Mouse (Mus musculus): ENCODE results near the gene Oard1.

The Oard1 gene

DNA sequence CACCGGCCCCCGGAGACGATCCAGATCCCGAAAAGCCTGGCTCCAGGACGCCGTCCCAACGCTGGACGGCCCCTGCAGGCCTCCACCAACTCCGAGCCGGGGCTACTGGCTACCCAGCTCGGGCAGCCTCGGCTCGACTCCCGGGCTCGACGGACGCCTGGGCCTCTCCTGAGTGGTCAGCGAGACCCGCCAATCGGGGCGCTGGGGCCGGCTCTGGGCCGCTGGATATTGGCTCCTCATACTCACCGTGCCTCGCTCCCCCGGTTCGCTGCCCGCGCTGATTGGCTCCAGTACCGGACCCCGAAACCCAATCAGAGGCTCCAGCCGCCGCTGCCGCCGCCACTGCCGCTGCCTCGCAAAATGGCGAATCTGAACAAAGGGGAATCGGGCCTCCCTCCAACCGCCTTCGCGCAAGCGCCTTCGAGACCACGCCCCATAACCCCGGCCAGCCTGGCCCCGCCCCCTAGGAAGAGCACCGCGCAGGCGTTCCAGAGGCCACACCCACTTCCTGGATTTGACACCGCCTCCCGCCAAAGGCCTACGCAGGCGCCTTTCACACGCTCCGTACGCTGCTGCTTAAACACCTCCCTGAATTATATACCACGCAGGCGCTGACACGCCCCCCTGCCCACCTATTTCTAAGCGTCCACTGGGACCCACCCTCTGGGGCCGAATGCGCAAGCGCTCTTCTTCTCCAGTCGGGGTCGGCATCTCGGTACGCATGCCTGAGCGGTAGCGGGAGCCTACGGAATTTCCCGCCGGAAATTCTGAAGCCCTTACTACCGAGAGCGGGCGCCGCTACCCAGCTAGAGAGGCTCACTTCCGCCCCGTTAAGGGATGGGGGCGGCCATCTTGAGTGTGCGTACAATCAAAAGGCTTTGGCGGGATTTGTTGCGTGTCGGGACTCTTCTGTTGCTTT, at the start of gene Oard1, which contains the start of gene Nfya:
Oard1 (plus strand) TSS at position 635 of the 919 bp plus-strand sequence.
Nfya (minus strand) TSS at position 527 of the 919 bp plus-strand sequence.
- DNase-seq = peak; percentile 100

DNA sequence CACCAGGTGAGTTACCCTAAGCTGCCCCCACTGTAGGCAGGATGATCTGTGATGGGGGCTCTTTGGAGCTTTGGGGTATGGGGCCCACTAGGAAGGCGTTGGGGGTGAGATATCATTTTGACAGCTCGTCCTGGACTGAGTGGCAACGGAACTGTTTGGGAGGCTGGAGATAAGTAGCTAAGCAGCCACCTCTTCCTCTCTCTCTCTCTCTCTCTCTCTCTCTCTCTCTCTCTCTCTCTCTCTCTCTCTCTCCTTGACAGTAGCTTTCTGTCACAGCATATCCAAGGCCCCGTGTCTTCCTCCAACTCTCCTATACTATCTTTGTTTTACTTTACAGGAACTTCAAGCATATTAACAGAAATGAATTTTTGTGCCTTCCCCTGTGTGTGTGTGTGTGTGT, 49.4 kb upstream of the Oard1 start:
- DNase-seq = no peak

DNA sequence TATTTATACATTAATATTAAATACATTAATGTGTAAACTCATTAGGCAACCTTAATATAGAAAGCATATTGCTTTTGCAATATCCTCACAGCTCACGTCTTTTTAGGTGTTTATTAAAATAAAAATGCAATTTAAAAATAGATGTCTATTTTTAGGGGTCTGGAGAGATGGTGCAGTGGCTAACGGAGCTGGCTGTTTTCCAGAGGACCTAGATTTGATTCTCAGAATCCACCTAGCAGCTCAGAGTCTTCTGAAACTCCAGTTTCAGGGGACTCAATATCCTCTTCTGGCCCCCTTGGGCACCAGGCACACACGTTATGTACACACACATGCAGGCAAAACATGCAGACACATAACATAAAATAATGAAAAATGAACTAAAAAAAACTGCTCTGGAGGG, 47.5 kb upstream of the Oard1 start:
- DNase-seq = no peak

DNA sequence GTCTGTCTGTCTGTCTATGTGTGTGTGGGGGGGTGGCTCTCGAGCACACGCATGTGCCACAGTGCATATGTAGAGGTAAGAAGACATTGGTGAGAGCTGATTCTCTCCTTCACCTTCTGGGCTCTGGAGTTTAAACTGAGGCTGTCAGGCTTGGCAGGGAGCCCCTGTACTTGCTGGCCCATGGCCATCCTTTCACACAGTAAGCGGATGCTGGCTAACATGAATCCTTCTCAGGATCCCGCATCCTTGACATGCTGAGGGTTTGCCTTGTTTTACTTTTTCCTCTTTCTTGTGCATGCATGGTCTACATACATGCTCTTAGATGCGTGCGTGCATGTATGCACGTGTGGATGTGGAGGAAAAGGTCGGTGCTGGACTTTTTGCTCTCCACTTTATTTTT, 46.8 kb upstream of the Oard1 start:
- DNase-seq = no peak

DNA sequence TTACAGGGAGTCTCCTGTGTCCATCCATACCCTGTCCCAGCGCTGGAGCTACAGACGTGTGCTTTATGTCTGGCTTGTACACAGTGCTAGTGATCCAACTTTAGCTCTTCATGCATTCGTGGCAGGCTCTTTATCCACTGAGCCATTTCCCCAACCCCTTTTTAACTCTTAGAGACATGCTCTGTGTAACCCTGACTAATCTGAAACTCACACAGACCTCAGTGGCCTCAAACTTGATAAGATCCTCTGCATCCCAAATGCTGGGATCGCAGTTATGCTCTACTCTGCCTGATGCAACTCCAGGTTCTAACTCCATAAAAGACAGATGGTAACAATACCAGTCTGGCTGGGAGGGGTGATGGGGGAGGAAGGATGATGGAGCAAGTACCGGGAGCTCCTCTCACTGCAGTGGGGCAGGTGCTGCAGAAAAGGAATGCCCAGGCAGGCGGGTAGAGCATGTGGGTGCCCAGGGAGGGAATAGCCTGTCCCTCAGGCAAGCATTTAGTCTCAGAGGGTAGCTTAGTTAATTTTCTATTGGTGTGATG, 46.3 kb upstream of the Oard1 start:
- no peak for DNase-seq

DNA sequence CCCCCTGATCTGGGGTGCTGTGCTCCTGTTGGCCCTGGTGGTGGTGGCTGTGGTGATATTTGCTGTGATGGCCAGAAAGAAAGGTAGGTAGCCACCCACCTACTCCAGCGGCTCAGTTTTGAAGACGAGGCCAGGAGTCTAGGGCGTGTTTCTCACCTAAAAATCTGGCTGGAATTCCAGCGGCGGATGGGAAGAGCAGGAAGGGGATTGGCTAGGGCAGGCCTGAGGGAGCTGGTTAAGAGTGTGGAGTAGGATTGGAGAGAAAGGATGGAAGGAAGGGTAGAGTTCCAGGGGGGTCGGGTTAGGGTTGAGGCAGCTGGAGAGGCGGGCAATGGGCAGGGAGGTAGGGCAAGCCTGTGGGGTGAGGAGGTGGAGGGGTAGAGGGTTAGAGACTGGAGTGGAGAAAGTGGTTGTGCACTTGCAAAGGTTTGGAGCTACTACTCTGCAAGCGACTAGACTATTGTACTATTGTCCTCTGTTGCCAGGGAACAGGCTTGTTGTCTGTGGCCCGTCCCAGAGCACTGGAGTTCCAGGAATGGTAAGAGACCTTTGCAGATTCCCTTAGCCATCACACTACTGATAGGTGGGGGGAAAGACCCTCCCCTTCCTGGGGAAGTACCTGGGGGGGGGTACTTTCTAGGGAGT, 44.2 kb upstream of the Oard1 start:
- no peak for DNase-seq

DNA sequence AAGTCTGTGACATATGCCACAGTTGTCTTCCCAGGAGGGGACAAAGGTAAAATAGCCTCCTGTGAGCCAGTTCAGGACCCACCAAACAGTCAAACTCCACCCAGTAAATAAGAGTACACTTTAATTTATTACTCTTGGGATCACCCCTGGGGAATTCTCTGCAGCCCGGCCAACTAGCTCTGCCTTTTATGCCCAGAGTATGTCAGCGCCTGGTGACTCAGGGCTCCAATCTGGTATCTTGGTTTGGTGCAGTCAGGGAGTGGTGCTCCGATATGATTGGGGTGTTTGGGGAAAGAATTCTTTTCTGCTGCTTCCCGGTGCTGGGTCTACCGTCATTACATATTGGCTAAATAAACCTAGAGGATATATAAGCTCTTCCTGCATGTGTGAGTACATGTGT, 43.0 kb upstream of the Oard1 start:
- no peak for DNase-seq

DNA sequence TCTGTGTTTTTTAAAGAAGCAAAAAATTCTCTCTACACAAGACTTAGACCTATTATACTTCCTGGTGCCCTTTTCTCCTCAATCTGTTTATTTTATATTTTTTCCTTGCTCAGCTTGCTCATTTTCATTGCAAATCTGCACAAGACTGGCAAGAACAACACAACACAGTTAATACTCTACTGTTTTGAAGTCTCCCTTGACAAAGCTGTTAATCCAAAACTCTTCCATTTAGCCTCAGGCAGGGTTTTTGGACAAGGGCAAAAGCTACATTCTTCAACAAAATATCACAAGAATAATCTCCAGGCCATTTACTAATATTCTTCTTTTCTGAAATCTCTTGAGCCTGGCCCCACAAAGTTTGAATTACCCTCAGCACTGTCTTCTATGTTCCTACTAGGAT, 38.2 kb upstream of the Oard1 start:
- no peak for DNase-seq

DNA sequence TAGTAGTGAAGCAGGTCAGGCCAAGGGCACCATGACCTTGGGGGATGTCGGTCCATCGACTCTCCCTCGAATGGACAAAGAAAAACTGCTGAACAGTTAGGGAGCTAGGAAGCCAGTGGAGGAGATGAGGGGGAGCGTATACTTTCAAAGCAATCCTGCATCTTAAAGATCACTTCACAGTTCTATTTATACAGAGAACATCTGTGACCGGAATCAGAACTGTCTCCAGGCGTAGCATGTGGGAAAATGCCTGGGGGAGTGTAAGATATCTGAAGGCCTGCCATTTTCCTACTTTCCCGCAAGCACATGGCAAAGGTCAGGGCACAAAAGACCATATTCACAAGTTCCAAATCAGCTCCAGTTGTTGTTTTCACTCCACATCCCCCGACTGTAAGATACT, 36.8 kb upstream of the Oard1 start:
- DNase-seq = no peak

DNA sequence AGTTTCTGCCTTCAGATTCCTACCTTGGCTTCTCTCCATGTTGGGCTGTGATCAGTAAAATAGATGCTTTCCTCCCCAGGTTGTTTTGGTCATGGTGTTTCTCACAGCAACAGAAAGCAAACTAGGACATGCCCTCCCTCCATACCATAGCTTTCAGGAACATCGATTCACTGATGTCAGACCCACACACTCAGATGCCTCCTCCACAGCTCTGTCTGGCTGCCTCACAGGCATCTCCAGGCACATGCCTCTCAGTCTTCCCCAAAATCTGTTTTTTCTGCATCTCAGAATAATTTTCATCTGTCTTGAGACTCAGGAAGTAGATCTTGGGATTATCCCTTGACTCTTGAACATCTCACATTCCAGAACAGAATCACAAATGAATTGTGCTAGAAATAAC, 33.7 kb upstream of the Oard1 start:
- no peak for DNase-seq

DNA sequence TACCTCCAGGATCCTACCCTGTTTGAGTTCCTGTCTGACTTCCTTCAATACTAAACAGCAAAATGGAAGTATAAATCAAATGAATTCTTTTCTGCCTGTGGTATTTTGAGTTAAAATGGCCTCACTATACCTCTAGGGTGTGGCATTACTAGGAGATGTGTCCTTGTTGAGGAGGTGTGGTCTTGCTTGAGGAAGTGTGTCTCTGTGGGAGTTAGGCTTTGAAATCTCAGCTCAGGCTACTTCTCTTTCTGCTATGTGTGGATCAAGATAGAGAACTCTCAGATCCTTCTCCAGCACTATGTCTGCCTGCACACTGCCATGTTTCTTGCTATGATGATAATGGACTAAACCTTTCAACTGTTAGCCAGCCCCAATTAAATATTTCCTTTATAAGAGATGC, 30.8 kb upstream of the Oard1 start:
- DNase-seq = no peak

DNA sequence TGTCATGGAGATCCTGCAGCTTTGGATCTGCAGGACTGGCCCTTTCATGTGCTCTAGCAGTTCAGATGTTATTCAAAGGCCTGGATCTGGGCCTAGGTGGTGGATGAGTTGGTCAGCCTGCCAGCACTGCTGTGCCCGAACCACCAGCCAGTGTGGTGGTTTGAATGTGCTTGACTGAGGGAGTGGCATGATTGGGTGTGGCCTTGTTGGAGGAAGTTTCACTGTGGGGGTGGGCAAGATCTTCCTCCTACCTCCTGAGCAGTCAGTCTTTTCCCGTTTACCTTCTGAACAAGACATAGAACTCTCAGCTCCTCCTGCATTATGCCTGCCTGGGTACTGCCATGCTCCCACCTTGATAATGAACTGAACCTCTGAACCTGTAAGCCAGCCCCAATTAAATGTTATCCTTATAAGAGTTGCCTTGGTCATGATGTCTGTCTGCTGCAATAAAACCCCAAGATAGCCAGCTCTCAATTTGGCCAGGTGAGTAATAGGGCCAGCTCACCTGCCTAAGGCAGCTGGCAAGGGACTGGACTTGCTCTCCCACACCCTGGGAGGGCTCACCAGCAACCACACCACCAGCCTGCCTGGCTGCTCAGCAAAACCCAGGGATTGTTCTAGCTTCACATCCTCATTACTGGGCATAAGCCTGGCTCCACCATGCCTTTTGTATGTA, 23.9 kb upstream of the Oard1 start:
- no peak for DNase-seq

DNA sequence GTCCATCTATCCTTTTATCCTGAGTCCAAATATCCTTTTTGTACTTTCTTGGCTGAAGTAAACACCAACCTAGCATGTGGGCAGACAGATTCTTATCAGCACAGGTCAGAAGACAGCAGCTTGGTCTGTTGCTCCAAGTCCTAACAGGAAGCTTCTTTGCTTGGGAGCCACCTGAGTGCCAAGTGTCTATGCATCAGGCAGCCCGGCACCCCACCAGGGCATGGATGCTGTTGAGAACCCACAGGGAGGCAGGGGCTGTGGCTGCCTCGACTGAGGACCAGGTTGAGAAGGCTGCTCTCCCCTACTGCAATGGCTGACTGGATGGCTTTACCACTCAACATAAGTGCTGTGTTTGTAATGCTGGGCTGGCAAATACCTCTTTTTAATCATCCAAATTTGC, 21.1 kb upstream of the Oard1 start:
- DNase-seq = no peak

DNA sequence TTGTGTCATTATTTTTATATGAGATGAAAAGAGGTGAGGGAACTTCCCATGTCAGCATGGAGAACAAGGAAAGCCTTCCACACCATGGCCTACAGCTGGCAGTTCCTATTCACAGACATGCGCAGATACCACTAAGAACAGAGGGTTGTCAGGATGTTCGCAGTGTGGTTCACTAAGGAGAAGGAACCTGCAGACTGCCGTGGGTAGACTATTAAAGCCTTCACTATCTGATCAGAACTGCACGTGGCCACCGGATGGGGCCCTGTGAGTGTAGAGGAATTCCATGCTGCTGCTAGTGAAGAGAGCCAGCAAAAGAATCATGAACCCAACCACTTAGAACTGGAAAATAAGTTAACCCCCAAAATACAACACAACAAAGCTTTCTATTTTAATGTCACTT, 20.4 kb upstream of the Oard1 start:
- no peak for DNase-seq

DNA sequence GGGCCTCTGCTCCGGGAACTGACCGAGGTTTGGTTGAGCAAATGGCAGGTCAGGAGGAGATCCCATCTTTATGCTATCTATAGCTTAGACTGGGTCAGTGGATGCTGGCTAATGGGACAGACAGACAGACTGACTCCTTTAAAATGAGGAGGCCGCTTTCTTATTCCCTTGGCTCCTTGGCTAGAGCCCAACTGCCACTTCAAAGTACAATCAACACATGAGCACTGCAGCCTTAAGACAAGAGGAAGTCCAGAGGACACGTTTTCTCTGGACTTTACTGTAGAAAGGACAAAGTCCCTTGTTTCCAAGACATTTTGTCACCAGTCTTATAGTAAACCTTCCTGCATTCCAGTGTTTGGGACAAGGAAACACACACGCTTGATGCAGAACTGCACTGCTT, 18.4 kb upstream of the Oard1 start:
- DNase-seq = no peak

DNA sequence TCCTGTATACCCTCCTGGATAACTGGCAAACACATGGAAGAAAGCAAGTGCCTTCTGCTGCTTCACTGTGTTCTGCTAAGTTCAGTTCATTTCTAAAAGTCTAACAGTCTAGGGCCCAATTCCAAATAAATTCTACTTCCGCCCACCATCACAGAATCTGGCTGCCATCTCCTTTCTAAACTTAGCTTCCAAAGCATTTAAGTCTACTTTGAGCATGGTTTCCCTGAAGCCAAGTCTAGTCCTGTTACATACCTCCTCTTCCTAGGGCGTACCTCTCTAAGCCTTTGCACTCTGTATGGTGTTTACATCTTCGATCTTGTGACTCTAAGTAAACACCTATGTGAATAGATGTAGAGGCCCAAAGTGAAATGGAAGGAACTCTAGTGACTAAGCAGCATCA, 17.2 kb upstream of the Oard1 start:
- no peak for DNase-seq

DNA sequence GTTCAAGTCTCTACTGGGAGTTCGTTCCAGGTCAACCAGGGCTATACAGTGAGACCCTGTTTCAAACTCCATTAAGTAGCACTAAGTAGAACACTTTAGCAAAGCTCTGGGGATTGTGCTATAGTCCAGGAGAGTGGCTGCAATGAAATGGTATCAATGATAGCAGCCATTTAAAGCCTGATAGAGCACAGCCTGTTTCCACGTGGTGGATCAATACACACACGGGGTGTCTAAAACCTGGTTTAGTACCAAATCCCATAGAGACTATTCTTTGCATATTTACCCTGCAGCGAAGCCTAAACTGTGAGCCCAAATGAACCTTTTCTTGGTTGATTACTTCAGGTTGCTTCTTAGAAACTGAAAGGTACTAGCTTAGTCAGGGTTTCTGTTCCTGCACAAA, 8.1 kb upstream of the Oard1 start:
- DNase-seq = no peak

DNA sequence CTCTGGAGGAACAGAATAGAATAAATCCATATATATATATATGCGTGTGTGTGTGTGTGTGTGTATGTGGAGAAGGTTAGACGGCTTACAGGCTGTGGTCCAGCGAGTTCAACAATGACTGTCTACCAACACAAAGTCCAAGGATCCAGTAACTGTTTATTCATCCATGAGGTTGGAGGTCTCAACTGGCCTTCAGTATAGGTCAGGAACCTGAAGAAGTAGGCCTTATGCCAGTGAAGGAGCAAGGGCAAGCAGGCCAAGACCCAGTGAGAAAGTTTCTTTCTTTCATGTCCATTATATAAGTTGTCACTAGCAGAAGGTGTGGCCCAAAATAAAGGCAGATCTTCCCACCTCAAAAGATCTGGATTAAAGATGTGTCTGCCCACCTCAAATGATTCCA, 7.1 kb upstream of the Oard1 start:
- DNase-seq = no peak

DNA sequence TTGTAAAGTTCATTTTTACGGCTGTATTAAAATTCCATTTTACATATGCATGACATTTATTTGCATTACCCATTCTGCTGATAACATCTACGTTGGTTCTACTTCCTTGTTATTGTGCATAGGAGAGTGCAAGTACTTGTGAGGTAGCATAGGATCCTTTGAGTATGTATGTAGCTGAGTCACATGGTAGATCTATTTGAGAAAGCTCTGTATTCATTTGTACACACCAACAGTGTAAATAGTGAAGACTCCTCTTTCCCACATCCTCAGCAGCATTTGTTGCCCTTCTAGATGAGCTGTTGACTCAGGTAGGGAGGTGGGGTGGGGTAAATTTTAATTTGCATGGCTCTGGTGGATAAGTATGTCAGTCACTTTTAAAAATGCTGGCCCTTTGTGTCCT, 6.0 kb upstream of the Oard1 start:
- DNase-seq = no peak

DNA sequence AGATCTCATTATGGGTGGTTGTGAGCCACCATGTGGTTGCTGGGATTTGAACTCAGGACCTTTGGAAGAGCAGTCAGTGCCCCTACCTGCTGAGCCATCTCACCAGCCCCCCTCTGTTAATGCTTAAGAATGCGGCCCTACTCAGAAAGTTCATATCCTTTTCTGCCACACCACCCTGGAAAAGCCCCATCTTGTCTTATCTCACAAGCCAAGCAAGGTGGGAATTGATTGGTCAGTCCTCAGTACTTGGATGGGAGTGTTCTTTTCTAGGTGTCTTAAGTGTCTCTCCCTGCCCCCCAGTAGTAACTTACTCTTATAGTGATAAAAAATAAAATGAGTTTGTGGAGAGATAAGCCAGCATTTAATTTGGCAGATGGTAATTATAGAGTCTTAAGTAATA, 5.1 kb upstream of the Oard1 start:
- DNase-seq = no peak

DNA sequence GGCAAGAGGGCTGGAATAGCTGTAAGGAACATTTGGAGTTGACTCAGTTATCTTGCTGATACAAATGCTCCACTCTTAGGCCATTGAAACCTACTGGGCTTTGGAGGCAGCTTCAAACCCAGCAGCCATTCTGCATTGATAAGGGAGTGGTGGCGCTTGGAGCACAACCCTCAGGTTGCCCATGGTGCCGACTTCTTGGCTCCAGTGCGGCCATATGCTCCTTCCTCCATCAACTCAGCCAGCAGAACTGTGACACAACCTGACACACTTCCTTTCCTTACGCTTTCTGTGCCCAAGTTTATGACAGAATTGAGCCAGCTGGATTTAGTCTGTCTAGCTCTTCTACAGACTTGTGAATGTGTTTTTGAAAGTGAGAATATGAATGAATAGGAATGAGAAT, 2.7 kb upstream of the Oard1 start:
- DNase-seq = no peak

DNA sequence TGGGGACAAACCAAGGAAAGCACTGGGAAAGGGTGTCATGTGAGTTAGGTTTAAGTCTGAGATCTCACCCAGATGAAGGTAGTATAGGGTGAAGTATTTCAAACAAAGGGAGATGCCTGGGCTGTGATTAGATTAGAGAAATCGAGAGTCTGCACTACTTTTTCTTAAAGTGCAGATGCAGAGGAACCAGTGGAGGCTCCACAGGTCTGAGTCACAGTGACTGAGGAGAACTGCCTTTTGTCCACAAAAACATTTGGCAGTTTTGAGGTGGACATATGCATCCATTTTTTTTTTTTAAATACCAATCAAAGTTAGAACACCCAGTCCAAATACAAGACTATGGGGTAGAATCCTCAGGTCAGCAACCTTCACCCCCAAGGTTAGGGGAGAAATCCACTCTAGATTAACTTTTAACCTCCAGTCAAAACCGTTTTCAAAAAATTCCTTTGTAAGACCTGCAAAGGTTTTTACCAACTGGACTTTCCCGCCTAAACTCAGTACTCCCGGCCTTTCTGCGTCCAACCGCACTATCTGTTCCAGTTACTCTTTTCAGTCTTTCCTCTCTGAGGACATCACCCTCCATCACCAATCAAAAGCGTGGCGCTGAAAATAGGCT, 1.8 kb upstream of the Oard1 start:
- DNase-seq = no peak
